Mouse (Mus musculus) lung, postnatal 36 days (tissue): ENCODE data around the gene Eml4.

ENCODE experiments used
- DNase-seq: peaks from one replicate; pipeline ENCODE4 v3.0.0; 2022; ENCODE audit warnings: mixed read lengths

Eml4 gene

GRCm38 (mm10) chr17:83382752-83383151 is 32.0 kb downstream of the Eml4 start:
- no peak for DNase-seq

GRCm38 (mm10) chr17:83384981-83385380 is 34.2 kb downstream of the Eml4 start:
- no peak for DNase-seq

- DNase-seq, result no peak
Measured at GRCm38 (mm10) chr17:83387161-83387560, 36.4 kb downstream of the Eml4 start.

- no peak for DNase-seq
Measured at GRCm38 (mm10) chr17:83394013-83394412, 43.3 kb downstream of the Eml4 start.

- DNase-seq, result peak; percentile 47
Measured at GRCm38 (mm10) chr17:83397571-83398100, 46.9 kb downstream of the Eml4 start.

- DNase-seq, result no peak
Measured at GRCm38 (mm10) chr17:83398756-83399155, 48.0 kb downstream of the Eml4 start.

- DNase-seq, result peak; percentile 23
Measured at GRCm38 (mm10) chr17:83430607-83431006, 79.9 kb downstream of the Eml4 start.

- no peak for DNase-seq
Measured at GRCm38 (mm10) chr17:83443406-83443805, 92.7 kb downstream of the Eml4 start.

- DNase-seq, result no peak
Measured at GRCm38 (mm10) chr17:83449583-83449982, 98.9 kb downstream of the Eml4 start.

GRCm38 (mm10) chr17:83451367-83451766 is 100.6 kb downstream of the Eml4 start:
- no peak for DNase-seq

GRCm38 (mm10) chr17:83451796-83452195 is 101.1 kb downstream of the Eml4 start:
- no peak for DNase-seq

GRCm38 (mm10) chr17:83452451-83452850 is 101.7 kb downstream of the Eml4 start:
- no peak for DNase-seq

- DNase-seq, result no peak
Measured at GRCm38 (mm10) chr17:83453587-83453986, 102.9 kb downstream of the Eml4 start.

GRCm38 (mm10) chr17:83457271-83457670 is 106.5 kb downstream of the Eml4 start:
- no peak for DNase-seq

- DNase-seq, result no peak
Measured at GRCm38 (mm10) chr17:83465969-83466368, 115.2 kb downstream of the Eml4 start.

- DNase-seq, result no peak
Measured at GRCm38 (mm10) chr17:83466697-83467251, 116.0 kb downstream of the Eml4 start.

GRCm38 (mm10) chr17:83469586-83469985 is 118.9 kb downstream of the Eml4 start:
- no peak for DNase-seq

GRCm38 (mm10) chr17:83477089-83477488 is 126.4 kb downstream of the Eml4 start:
- DNase-seq, result no peak

- DNase-seq, result no peak
Measured at GRCm38 (mm10) chr17:83481551-83481950, 130.8 kb downstream of the Eml4 start.

- no peak for DNase-seq
Measured at GRCm38 (mm10) chr17:83482817-83483536, 132.2 kb downstream of the Eml4 start.

- no peak for DNase-seq
Measured at GRCm38 (mm10) chr17:83483784-83484183, 133.1 kb downstream of the Eml4 start.

- no peak for DNase-seq
Measured at GRCm38 (mm10) chr17:83487762-83488161, 137.0 kb downstream of the Eml4 start.

GRCm38 (mm10) chr17:83498889-83499288 is 148.2 kb downstream of the Eml4 start:
- DNase-seq, result no peak

- no peak for DNase-seq
Measured at GRCm38 (mm10) chr17:83499692-83500091, 149.0 kb downstream of the Eml4 start.
